Mouse (Mus musculus) fat pad, adult 2 months (tissue): ENCODE measurements around the gene Dse.

ENCODE experiments used
- DNase-seq: peaks from one replicate; pipeline ENCODE4 v3.0.0-alpha.2; 2011; ENCODE audit warnings: low read depth, low spot score; ENCODE audit errors: extremely low read depth

The Dse gene

GRCm38 (mm10) chr10:34200689-34201088, 6.8 kb downstream of the Dse start:
- DNase-seq, result no peak

DNA sequence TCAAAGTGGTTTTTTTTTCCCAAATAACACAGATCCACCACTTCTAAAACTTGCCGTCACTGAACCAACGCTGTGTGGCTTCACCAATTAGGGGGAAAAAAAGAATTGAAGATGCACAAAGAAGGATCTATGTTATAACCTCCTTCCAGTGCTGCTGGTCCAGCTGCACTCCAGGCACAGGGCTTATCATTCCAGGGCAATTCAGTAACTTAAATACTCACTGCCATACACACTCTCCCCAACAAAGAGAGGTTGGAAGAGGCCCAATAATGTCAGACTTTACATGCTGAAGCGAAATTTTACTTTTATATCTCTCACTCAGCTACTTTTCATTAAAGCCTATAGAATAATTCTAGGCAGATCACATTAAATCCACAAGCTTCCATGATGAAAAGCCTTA, 8.9 kb downstream of the Dse start:
- no peak for DNase-seq

- no peak for DNase-seq
These were observed 9.5 kb downstream of the Dse start for GRCm38 (mm10) chr10:34198061-34198460.

DNA sequence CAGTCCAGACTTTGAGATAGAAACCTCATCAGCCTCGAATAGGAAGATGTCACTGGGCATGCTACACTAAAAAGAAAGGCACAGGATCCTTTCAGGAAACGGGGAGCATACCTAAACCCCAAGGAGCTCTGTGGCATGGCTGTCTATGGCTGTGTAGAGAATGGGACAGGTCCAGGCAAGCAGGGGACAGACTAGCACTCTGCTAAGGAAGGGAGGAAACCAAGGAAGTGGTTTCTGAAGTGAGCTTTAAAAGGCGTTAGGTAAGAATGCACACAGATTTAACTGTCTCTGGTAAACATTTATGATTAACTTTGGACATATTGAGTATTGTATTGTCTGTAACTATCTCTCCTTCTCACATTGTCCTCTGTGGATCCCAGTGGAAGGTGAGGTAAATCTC, 10.2 kb downstream of the Dse start:
- no peak for DNase-seq

- no peak for DNase-seq
These were observed 12.6 kb downstream of the Dse start for GRCm38 (mm10) chr10:34194957-34195356.

GRCm38 (mm10) chr10:34194503-34194902, 13.0 kb downstream of the Dse start:
- no peak for DNase-seq

DNA sequence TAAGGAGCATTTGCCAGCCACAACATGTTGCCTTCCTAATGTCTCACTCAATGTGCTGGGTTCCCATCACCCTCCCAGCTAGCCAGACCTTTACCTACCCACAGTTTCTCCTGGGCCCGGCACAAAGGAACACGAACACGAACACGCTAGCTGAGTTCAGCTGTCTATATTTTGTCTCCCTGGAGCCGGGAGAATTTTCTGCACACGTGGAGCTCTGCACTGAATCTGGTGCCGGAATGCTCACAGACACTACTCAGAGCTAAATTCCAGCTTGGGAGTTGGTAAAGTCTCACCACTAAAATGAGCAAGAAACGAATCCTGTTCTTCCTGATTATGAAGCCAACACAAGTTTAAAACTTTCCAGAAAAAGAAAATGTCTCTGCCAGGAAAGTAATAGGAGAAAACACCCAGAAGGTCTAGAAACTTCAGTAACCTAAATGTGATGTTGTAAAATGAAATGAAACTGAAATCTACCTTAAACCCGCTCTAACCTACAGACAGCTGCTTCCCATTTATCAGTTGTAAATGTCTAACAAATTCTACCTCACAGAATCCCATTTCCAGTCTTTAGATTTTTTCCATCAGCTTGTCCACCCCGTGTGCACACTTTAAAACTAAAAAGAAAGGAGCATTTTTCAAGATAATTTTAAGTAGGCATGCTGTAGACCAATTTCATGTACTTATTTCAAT, 20.8 kb downstream of the Dse start:
- DNase-seq, result no peak

GRCm38 (mm10) chr10:34185556-34185955, 22.0 kb downstream of the Dse start:
- no peak for DNase-seq

GRCm38 (mm10) chr10:34184956-34185355, 22.6 kb downstream of the Dse start:
- no peak for DNase-seq

- no peak for DNase-seq
These were observed 23.8 kb downstream of the Dse start for GRCm38 (mm10) chr10:34183731-34184130.

- DNase-seq, result no peak
These were observed 31.5 kb downstream of the Dse start for GRCm38 (mm10) chr10:34175870-34176606.

- DNase-seq, result no peak
These were observed 34.7 kb downstream of the Dse start for GRCm38 (mm10) chr10:34172663-34173282.

DNA sequence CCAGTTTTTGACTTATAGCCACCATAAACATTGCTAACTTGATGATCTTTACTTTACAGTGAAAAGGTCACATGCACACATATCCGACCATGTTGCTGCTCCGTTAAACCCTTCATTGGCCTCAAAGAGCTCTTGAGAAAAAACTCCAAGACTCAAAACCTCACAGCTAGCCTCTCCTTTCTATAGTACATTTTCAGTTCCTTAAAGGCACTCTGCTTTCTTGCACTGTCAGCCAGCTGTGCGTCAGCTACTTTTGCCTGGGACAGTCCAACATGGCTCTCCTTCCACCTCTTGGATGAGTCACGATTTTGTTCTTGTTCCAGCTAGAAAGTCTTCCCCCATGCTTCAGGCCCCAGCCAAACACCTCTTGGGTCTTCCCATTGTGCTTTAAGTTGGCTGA, 35.9 kb downstream of the Dse start:
- DNase-seq, result no peak

DNA sequence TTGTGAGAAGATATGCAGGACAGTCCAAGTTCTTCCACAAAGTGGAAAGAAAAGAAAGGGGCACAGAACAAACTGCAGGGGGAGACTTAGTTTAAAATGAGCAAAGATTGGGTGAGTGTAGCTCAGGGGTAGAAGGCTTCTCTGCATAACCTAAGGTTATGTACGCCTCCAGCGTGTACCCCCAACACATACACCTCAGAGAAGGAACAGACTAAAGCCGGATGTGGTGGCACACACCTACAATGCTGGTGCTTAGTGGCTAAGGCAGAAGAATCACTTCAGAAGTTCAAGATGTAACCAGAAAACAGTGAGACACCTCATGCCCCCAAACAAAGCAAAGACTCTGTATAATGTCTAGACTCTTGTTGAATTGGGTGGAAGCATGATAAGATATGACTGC, 36.3 kb downstream of the Dse start:
- DNase-seq, result no peak

GRCm38 (mm10) chr10:34166971-34167370, 40.5 kb downstream of the Dse start:
- no peak for DNase-seq

DNA sequence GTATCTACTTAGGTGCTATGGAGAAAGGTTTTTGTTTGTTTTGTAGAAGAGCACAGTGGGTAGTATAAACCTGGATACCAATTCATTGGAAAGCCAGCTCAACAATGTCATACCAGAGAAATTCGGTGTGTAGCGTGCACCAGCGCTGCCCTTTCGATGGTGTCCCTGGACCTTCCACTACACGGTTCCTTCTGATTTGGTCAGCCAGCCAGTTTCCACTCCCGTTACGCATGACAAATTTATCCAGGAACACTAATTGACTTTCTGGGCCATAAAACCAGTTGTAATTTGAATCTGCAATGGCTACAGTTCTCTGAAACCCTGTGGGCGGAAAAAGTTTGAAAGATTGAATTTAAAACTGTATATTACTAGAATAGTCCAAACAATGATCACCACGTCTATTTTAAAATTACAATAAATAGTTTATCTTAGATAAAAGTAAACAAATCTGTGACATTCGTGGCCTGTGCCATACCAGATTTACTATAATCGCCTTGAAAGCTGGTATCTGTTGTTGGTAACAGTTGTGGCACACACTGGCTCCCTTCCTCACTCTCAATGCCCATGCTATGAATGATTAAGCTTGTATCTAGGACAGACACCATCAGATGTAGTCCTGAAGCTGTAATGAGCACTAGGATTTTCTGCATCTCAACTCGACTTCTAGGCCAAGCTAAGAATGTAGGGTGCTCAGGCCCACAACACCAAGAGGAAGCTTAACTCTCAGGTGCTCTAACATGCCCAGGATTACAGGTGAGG, 51.5 kb downstream of the Dse start:
- no peak for DNase-seq

- DNase-seq, result no peak
These were observed 55.7 kb downstream of the Dse start for GRCm38 (mm10) chr10:34151827-34152226.

DNA sequence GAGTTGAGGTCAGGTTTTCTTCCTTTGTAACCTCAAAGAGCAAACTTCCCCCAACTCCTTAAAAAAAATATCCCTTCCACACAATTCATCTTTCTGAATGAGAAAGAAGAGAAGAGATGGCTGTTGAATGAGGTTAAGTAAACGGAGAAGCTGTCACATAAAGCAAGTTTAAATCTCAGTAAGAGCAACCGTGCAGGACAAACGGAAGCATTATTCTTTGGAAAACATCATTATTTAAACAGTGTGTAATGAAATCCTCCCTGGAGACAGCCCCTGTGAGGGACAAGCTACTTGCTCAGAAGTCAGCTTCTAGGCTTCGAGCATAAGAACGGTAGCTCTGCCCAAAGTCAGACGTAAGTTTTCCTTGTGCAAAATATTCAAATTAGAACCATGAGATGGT, 57.1 kb downstream of the Dse start:
- DNase-seq, result no peak

DNA sequence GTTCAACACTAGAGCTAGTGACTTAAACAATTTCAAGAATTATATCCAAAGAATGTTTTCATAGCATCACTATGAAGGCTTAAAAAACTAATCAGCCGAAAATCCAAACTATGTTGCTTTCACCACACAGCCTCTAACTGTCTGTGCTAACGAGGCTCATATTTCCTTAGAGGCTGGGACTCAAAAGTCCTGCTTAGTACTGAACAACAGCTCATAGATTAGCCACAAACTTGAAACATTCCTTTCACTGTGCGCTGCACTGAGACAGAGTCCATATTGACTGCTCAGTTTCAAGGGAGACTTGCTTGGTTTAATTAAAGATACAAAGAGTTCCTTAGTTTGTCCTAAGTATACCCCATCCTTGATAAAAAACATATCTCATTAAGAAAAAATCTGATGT, 57.7 kb downstream of the Dse start:
- no peak for DNase-seq

DNA sequence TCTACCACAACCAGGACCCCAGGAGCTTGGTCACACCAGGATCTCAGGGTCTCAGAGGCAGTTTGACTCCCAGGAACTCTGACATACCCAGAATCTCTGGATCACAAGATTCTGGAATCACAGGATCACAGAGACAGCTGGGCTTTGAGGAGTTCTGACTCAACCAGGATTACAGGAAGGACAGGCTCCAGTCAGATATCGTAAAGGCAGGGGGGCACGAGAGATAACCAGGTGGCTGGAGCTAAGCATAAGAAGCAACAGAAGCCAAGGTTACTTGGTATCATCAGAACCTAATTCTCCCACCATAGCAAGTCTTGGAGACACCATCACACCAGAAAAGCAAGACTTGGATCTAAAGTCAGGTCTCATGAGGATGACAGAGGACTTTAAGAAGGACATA, 65.8 kb downstream of the Dse start:
- no peak for DNase-seq

- peak; percentile 93 for DNase-seq
These were observed 67.7 kb downstream of the Dse start for GRCm38 (mm10) chr10:34139768-34140167.

DNA sequence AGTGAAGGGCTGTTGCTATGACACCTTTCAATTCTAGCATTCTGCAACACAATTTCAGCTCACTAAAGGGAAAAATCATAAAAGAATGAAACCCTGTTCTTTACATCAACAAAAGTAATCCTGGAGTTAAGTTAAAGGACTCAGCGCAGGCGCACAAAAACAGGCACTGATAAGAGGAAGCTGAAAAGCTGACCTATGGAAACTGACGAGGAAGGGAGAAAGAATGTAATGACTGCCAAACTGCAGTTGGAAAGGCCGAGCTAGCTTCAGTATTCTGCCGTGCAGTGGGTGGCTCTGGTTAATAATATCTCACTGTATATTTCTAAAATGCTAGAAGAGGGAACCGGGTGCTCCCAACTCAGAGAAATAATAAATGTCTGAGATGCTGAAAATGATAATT, 69.5 kb downstream of the Dse start:
- DNase-seq, result no peak
